Mouse (Mus musculus) adrenal gland, adult (tissue): ENCODE results near the gene Drd4.

Experiments used
- DNase-seq, 2 experiments: peaks; one replicate each; pipeline ENCODE4 v3.0.0; 2022 to 2023; ENCODE audit warnings: low spot score in 1 of 2; ENCODE audit not compliant: inconsistent age in 2 of 2

Gene Drd4

GRCm38 (mm10) chr7:141292583-141293388, 980 bp downstream of the Drd4 start:
- DNase-seq: peak in 1 of 2 experiments; percentile 80

- peak; percentile 60 to 81 for DNase-seq
These were observed 2.2 kb downstream of the Drd4 start for GRCm38 (mm10) chr7:141293852-141294471.

- DNase-seq: no peak
These were observed 2.7 kb downstream of the Drd4 start for GRCm38 (mm10) chr7:141294479-141294878.

GRCm38 (mm10) chr7:141297926-141298650, 6.3 kb downstream of the Drd4 start:
- no peak for DNase-seq

- DNase-seq: no peak
These were observed 7.4 kb downstream of the Drd4 start for GRCm38 (mm10) chr7:141299175-141299574.

GRCm38 (mm10) chr7:141301386-141301785, 9.6 kb downstream of the Drd4 start:
- DNase-seq: peak in 1 of 2 experiments; percentile 63

GRCm38 (mm10) chr7:141302702-141303268, 11.0 kb downstream of the Drd4 start:
- no peak for DNase-seq

GRCm38 (mm10) chr7:141304537-141304936, 12.7 kb downstream of the Drd4 start:
- DNase-seq: no peak

GRCm38 (mm10) chr7:141314416-141314815, 22.6 kb downstream of the Drd4 start:
- peak; percentile 63 to 77 for DNase-seq

- no peak for DNase-seq
These were observed 23.3 kb downstream of the Drd4 start for GRCm38 (mm10) chr7:141315076-141315475.

GRCm38 (mm10) chr7:141315974-141316373, 24.2 kb downstream of the Drd4 start:
- DNase-seq: peak in 1 of 2 experiments; percentile 71

- DNase-seq: no peak
These were observed 25.9 kb downstream of the Drd4 start for GRCm38 (mm10) chr7:141317619-141318132.

GRCm38 (mm10) chr7:141319446-141319845, 27.6 kb downstream of the Drd4 start:
- no peak for DNase-seq

GRCm38 (mm10) chr7:141324686-141325085, 32.9 kb downstream of the Drd4 start:
- no peak for DNase-seq

- no peak for DNase-seq
These were observed 35.0 kb downstream of the Drd4 start for GRCm38 (mm10) chr7:141326546-141327446.

GRCm38 (mm10) chr7:141327469-141328372, 35.9 kb downstream of the Drd4 start, which contains the start of the genes Deaf1 and Tmem80:
Gene Deaf1, minus strand, starts transcription at chr7:141327690.
Gene Tmem80, plus strand, starts transcription at chr7:141327739.
- DNase-seq: peak; percentile 99 to 100

- DNase-seq: no peak
These were observed 36.7 kb downstream of the Drd4 start for GRCm38 (mm10) chr7:141328373-141328990.

- DNase-seq: no peak
These were observed 38.9 kb downstream of the Drd4 start for GRCm38 (mm10) chr7:141330706-141331105.
